Mouse (Mus musculus) heart, postnatal 0 days (tissue): Measurements from ENCODE around the gene Orm2. TPM values are rescaled to one million over a fixed set of nuclear protein-coding genes. Genes with fewer than 3 reads are reported as not detected.

Experiments
- ATAC-seq: fragments of 200-750 bp; cut with Nextera tagmentation; 2 replicates; pipeline ENCODE4 v1.8.0; 2017; ENCODE audit warnings: low read depth, moderate number of reproducible peaks, moderate library complexity; ENCODE audit not compliant: insufficient read depth
- DNase-seq: peaks from one replicate; pipeline ENCODE4 v3.0.0-alpha.2; 2016; ENCODE audit warnings: low spot score
- H3K27ac ChIP-seq: fragments of 300-500 bp; sonication (generic); 2 replicates; pipeline ENCODE4 v1.5.1; 2014; ENCODE audit warnings: low read depth, mild to moderate bottlenecking
- H3K27me3 ChIP-seq: fragments of 300-500 bp; sonication (generic); 2 replicates; pipeline ENCODE4 v1.6.1; 2014; ENCODE audit warnings: low read length, mixed read lengths; ENCODE audit not compliant: control insufficient read depth, insufficient read depth
- H3K36me3 ChIP-seq: fragments of 300-500 bp; sonication (generic); replicated peaks from 2 replicates; pipeline ENCODE4 v1.6.1; 2014; ENCODE audit warnings: low read length, mixed read lengths; ENCODE audit not compliant: control insufficient read depth, insufficient read depth
- H3K4me1 ChIP-seq: fragments of 300-500 bp; sonication (generic); 2 replicates; pipeline ENCODE4 v1.6.1; 2014; ENCODE audit warnings: antibody characterized with exemption; ENCODE audit not compliant: control insufficient read depth, insufficient read depth
- H3K4me2 ChIP-seq: fragments of 300-500 bp; sonication (generic); 2 replicates; pipeline ENCODE4 v1.6.1; 2014; ENCODE audit warnings: low read depth, mild to moderate bottlenecking, low read length, moderate library complexity
- H3K4me3 ChIP-seq: fragments of 300-500 bp; sonication (generic); 2 replicates; pipeline ENCODE4 v1.5.1; 2014; ENCODE audit warnings: low read depth, low read length
- H3K9ac ChIP-seq: fragments of 300-500 bp; sonication (generic); replicated peaks from 2 replicates; pipeline ENCODE4 v1.6.1; 2014; ENCODE audit warnings: low read depth, low read length, mixed read lengths
- H3K9me3 ChIP-seq: fragments of 300-500 bp; sonication (generic); replicated peaks from 2 replicates; pipeline ENCODE4 v1.6.1; 2016; ENCODE audit warnings: low read length; ENCODE audit not compliant: control insufficient read depth
- CTCF ChIP-seq: IDR thresholded peaks from 2 replicates; pipeline ENCODE4 v1.5.1; 2016; ENCODE audit warnings: antibody characterized with exemption, control low read depth, low read depth
- EP300 ChIP-seq: IDR thresholded peaks from 2 replicates; pipeline ENCODE4 v1.6.1; 2016; ENCODE audit warnings: antibody characterized with exemption, low read depth
- WGBS: fragments of 180-500 bp; shearing (Covaris S2); extraction: QIAGEN DNeasy Blood & Tissue Kit; methylation state at CpG from one replicate; pipeline ENCODE4 v1.1.7; 2014; 5-methylcytosine and 5-hydroxymethylcytosine counted together
- polyA plus RNA-seq: library from polyadenylated mRNA; unstranded; fragments of >200 nt; fragmentation: Nextera tagmentation; extraction: Ambion mirVana; gene quantifications from 2 replicates; pipeline ENCODE4 v1.2.1, GENCODE M21; 2015
- total RNA-seq: library from RNA; depleted of rRNA; stranded (reverse); fragments of >200 nt; gene quantifications from 2 replicates; pipeline ENCODE4 v1.2.3, GENCODE M21; 2014; ENCODE audit warnings: low replicate concordance; rRNA removed

Gene Orm2
- total and polyA plus RNA-seq, 2 experiments from 2014 or later: not detected

DNA sequence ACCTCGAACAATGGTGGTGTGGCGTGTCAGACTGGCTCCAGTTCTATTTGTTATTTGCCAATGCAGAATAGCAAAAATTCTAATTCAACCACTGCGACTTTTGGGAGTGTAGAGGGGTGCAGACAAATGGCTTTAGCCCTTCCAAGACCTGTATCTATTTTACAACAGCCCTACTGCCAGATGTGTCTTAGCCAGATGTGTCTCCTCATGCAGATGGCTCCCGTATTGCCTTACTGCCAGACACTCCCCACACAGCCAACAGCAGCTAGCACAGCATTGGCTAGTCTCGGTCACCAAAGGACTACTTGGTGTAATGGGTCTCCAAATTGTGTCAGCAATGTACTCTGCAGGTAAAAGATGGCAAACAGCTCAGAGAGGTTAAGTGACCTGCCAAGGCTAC is 49.0 kb downstream of the Orm2 start:
- H3K9ac ChIP-seq: no peak overlapping the region
- H3K4me2 ChIP-seq: no peak overlapping the region
- no peak overlapping the region for H3K4me3 ChIP-seq
- H3K9me3 ChIP-seq: no peaks in the 10 kb centered on the region
- ATAC-seq: no peak
- no peaks in the 10 kb centered on the region for H3K36me3 ChIP-seq
- 58% methylated on average over 5 of the region's 5 CpGs for WGBS
- no peak for TF ChIP-seq CTCF
- no peak for TF ChIP-seq EP300
- no peak for DNase-seq
- H3K27me3 ChIP-seq: 0 out of 2 replicates have a peak, but pooled peaks cover 3% of the 10 kb centered on the region
- H3K4me1 ChIP-seq: peaks cover 7% of the 10 kb centered on the region; the same call in 1 of the 2 replicates
- no peak overlapping the region for H3K27ac ChIP-seq

- H3K4me1 ChIP-seq: peaks cover 5% of the 10 kb centered on the region; the same call in 1 of the 2 replicates
- peaks cover 7% of the 10 kb centered on the region; the same call in 1 of the 2 replicates for H3K27me3 ChIP-seq
- H3K4me2 ChIP-seq: no peak overlapping the region
- no peaks in the 10 kb centered on the region for H3K9me3 ChIP-seq
- 53% methylated on average over 5 of the region's 5 CpGs for WGBS
- DNase-seq: no peak
- H3K36me3 ChIP-seq: no peaks in the 10 kb centered on the region
- no peak for ATAC-seq
- H3K9ac ChIP-seq: no peak overlapping the region
- H3K4me3 ChIP-seq: no peak overlapping the region
- no peak overlapping the region for H3K27ac ChIP-seq
- TF ChIP-seq EP300 (no peak), CTCF (no peak)
These were observed 52.7 kb downstream of the Orm2 start for GRCm38 (mm10) chr4:63414951-63415350.

Other genes with a start within 250 kb of the Orm2 start
- gene Ambp, start 207.7 kb upstream of the Orm2 start, total RNA-seq: not detected in 2 replicates
- 0.12 TPM in 1 of 2 replicates, not detected in the other for gene Ambp, start 207.7 kb upstream of the Orm2 start, polyA plus RNA-seq
- gene Kif12, start 190.3 kb upstream of the Orm2 start, total RNA-seq: not detected in 2 replicates
- not detected in 2 replicates for gene Kif12, start 190.3 kb upstream of the Orm2 start, polyA plus RNA-seq
- gene Col27a1, start 148.4 kb upstream of the Orm2 start, total RNA-seq: 5.9 and 8.2 TPM in 2 replicates
- 0.92 and 1.2 TPM in 2 replicates for gene Col27a1, start 148.4 kb upstream of the Orm2 start, polyA plus RNA-seq
- not detected in 2 replicates for gene Orm1, start 17.9 kb upstream of the Orm2 start, total RNA-seq
- gene Orm1, start 17.9 kb upstream of the Orm2 start, polyA plus RNA-seq: not detected in 2 replicates
- gene Orm3, start 6.3 kb upstream of the Orm2 start, total RNA-seq: not detected in 2 replicates
- not detected in 2 replicates for gene Orm3, start 6.3 kb upstream of the Orm2 start, polyA plus RNA-seq
- 4.1 and 5.5 TPM in 2 replicates for gene Akna, start 40.9 kb downstream of the Orm2 start, total RNA-seq
- 1.3 and 1.4 TPM in 2 replicates for gene Akna, start 40.9 kb downstream of the Orm2 start, polyA plus RNA-seq
- gene Whrn, start 133.5 kb downstream of the Orm2 start, total RNA-seq: 5.5 and 7.6 TPM in 2 replicates
- gene Whrn, start 133.5 kb downstream of the Orm2 start, polyA plus RNA-seq: 1.3 and 1.7 TPM in 2 replicates
- 120 and 148 TPM in 2 replicates for gene Atp6v1g1, start 182.3 kb downstream of the Orm2 start, total RNA-seq
- gene Atp6v1g1, start 182.3 kb downstream of the Orm2 start, polyA plus RNA-seq: 278 and 279 TPM in 2 replicates
- 5.2 and 10.0 TPM in 2 replicates for gene Tmem268, start 196.3 kb downstream of the Orm2 start, total RNA-seq
- gene Tmem268, start 196.3 kb downstream of the Orm2 start, polyA plus RNA-seq: 4.6 and 4.7 TPM in 2 replicates
- gene Gm11213, start 242.8 kb downstream of the Orm2 start, total RNA-seq: not detected in 2 replicates
- not detected in 2 replicates for gene Gm11213, start 242.8 kb downstream of the Orm2 start, polyA plus RNA-seq